Mouse (Mus musculus): ENCODE measurements around the gene Ndufb2. TPM values are rescaled to one million over a fixed set of nuclear protein-coding genes. Genes with fewer than 3 reads are reported as not detected.
A peak's percentile ranks its signal among the peaks of the same experiment; 100 is the strongest.

Gene Ndufb2
- polyA plus RNA-seq (2015; fragmentation: Nextera tagmentation; extraction: Ambion mirVana) = 599 and 674 TPM in 2 replicates

DNA sequence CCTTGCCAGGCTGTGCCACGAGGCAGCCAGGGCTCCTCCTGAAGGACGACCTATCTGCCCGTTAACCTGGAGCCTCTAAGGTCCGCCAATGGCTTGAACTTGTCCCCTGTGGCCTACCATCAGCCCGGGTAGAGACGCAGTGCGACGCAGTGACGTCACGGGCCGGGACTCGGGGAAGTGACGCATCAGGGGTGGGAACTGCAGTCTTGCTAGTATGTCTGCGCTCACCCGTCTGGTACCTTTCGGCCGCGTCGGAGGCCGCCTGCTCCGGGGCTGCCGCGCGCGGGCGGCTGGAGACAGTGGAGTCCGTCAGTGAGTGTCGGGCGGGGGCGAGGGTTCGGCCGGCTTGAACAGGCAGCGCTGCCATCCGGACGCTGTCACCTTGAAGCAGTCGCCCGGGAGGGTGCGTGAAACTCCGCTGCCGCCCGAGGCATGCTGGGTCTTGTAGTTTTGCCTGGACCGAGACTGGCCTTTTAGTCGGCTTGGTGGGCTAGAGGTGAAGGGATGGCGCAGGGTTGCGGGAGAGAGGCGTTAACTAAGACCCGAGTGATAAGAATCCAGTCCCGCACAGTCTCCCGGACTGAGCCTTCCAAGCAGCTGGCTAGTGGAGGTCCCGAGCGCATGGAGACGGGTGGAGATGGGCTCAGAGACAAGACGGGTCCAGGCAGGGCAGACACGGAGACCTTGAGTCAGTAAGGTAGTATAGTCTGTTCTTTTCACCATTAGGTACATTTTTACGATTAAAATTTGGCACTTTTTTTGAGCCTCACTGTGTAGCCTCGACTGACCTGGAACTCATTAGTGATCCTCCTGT lies at the start of gene Ndufb2:
TSS of gene Ndufb2 (plus strand) at position 174 of the 814 bp plus-strand sequence.
- peaks cover 55% of the 10 kb centered on the region for H3K36me3 ChIP-seq
- peak within 1 kb of the TSS; percentile 77 for H3K4me2 ChIP-seq
- H3K9me3 ChIP-seq = no peaks in the 10 kb centered on the region
- H3K4me3 ChIP-seq = peak within 1 kb of the TSS; percentile 65
- under 1% methylated on average over 55 of the region's 56 CpGs for WGBS
- H3K4me1 ChIP-seq = peaks cover 20% of the 10 kb centered on the region
- peak within 1 kb of the TSS; percentile 95 for H3K27ac ChIP-seq (replicated peaks)
- no peaks in the 10 kb centered on the region for H3K27me3 ChIP-seq (replicated peaks)
- ATAC-seq (ENCODE audit: extremely low read depth, insufficient number of reproducible peaks, low FRiP score, low TSS enrichment) = peak; percentile 96
- peak within 1 kb of the TSS; percentile 88 for H3K9ac ChIP-seq

DNA sequence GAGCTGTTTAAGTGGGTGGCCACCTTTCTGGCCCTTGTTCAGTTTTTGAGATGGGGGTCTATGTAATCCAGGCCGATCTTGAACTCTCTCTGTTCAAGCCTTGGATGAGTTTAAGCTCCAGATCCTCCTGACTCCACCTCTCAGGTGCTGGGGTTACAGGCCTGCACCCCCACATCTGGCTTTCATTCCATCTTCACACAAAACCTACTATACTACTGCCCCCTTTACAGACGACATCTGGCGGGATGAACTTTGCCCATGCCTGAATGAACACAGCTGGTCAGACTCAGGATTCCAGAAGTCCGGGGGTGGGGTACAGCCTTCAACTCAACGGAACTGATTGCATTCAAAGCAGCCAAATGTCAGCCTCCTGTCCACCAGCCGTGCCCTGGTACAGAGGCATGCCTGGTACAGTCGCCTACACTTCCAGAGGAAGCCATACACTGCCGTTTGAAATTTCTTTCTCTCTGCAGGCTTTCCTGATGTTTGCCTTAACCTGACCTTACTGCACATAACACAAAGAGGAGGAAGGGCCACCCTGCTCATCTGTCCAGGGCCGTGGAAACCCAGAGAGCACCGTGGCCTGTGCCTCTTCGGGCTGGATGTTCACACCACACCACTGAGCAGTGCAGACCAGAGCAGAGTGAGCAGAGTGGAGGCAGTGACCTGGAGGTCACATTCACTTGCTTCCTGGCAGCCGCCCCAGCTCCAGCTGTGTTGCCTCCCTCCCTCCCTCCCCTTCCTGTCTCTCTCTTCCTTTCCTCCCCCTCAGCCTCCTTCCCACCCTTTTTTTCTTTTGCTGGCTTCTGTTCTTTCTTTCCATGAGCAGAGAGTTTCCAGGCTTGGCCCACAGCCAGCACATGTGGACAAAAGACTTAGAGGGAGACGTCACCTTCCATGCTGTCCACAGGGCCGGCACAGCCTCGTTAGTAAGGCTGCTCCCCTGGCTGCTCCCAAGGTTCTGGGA lies 49.5 kb upstream of the Ndufb2 start:
- Histone ChIP-seq H3K9me3 (no peaks in the 10 kb centered on the region), H3K4me2 (peak overlapping the region; percentile 42), H3K4me1 (peaks cover 78% of the 10 kb centered on the region), H3K9ac (peak overlapping the region; percentile 69), H3K36me3 (no peaks in the 10 kb centered on the region), H3K4me3 (no peak overlapping the region), H3K27ac (replicated peaks) (peak overlapping the region; percentile 92), H3K27me3 (replicated peaks) (no peaks in the 10 kb centered on the region)
- 22% methylated on average over 15 of the region's 15 CpGs for WGBS
- ATAC-seq (ENCODE audit: extremely low read depth, insufficient number of reproducible peaks, low FRiP score, low TSS enrichment) = peak; percentile 74

DNA sequence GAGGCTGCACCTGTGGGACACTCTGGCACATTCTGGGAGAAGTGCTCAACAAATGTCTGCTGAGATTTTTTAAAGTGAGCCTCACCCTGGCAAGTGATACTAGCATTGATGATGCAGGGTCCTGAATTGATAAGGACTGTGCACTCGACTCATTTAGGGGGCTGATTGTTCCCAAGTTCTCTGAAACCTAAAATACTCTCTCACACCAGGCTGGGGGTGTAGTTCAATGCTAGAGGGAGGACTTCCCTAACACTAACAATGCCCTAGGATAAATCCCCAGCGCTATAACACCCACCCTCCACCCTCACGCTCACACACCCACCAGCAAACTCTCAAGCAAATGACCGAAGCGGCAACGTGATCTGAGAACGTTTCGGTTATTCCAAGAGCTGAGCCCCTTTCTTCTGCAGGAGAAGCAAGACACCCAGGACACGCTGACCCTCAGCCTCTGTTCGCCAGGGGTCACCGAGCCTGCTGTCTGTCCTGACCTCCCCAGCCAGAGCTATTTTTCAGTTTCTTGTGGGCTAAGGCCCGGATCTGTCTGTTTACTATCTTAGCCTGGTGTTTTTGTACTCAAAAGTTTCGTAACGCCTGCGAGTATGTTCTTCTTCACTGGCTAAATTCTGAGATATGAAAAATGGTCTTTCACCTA lies 48.5 kb upstream of the Ndufb2 start:
- Histone ChIP-seq H3K9ac (peak overlapping the region; percentile 69), H3K27ac (replicated peaks) (peak overlapping the region; percentile 92), H3K4me2 (peak overlapping the region; percentile 42; the same call in 1 of the 2 replicates), H3K9me3 (no peaks in the 10 kb centered on the region), H3K27me3 (replicated peaks) (no peaks in the 10 kb centered on the region), H3K4me3 (no peak overlapping the region), H3K36me3 (no peaks in the 10 kb centered on the region), H3K4me1 (peaks cover 68% of the 10 kb centered on the region)
- ATAC-seq (ENCODE audit: extremely low read depth, insufficient number of reproducible peaks, low FRiP score, low TSS enrichment) = no peak
- 53% methylated on average over 15 of the region's 15 CpGs for WGBS

DNA sequence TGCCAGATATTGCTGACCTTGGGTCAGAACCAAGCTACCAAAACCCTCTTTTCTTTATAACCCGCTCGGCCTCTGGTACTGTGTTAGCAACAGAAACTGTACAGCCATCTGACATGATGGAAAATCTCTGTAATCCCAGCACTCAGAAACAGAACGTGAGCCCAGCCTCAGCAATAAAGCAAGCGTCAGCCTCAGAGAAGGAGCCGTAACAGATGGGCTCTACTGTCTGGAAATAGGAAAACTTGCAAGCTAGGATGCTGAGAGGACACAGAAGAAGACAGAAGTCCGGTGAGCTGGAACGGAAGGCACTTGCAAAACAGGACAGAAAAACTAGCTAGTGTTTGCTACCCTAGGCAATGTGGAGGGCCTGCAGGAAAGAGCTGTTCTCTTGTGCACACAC lies 46.9 kb upstream of the Ndufb2 start:
- no peaks in the 10 kb centered on the region for H3K36me3 ChIP-seq
- no peak for ATAC-seq (ENCODE audit: extremely low read depth, insufficient number of reproducible peaks, low FRiP score, low TSS enrichment)
- no peaks in the 10 kb centered on the region for H3K9me3 ChIP-seq
- peak overlapping the region; percentile 92 for H3K27ac ChIP-seq (replicated peaks)
- peaks cover 52% of the 10 kb centered on the region for H3K4me1 ChIP-seq
- WGBS = 79% methylated on average over 7 of the region's 7 CpGs
- H3K4me2 ChIP-seq = no peak overlapping the region
- no peak overlapping the region for H3K9ac ChIP-seq
- H3K27me3 ChIP-seq (replicated peaks) = no peaks in the 10 kb centered on the region
- no peak overlapping the region for H3K4me3 ChIP-seq

DNA sequence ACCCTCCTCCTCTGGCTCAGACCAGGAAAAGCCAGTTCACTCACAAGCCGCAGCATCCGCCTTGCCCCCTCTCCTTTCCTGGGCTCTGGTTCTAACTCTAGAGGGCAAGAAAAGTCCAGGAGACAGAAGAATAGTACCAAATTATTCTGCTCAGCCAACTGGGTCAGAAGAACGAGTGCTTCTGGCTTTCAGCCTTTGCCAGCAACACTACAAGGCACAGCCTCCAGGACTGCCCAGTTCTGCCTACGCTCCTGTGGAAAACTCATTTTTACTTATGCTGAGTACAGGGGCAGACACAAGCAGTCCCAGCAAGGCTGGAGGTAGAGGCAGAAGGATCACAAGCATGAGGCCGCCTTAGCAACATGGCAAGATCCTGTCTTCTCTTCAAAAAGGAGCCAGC lies 44.3 kb upstream of the Ndufb2 start:
- no peak overlapping the region for H3K9ac ChIP-seq
- H3K27ac ChIP-seq (replicated peaks) = no peak overlapping the region
- H3K9me3 ChIP-seq = no peaks in the 10 kb centered on the region
- H3K36me3 ChIP-seq = peaks cover 7% of the 10 kb centered on the region; the same call in 1 of the 2 replicates
- ATAC-seq (ENCODE audit: extremely low read depth, insufficient number of reproducible peaks, low FRiP score, low TSS enrichment) = no peak
- H3K4me2 ChIP-seq = no peak overlapping the region
- WGBS = 85% methylated on average over 5 of the region's 5 CpGs
- no peak overlapping the region for H3K4me3 ChIP-seq
- H3K27me3 ChIP-seq (replicated peaks) = no peaks in the 10 kb centered on the region
- H3K4me1 ChIP-seq = peaks cover 44% of the 10 kb centered on the region

DNA sequence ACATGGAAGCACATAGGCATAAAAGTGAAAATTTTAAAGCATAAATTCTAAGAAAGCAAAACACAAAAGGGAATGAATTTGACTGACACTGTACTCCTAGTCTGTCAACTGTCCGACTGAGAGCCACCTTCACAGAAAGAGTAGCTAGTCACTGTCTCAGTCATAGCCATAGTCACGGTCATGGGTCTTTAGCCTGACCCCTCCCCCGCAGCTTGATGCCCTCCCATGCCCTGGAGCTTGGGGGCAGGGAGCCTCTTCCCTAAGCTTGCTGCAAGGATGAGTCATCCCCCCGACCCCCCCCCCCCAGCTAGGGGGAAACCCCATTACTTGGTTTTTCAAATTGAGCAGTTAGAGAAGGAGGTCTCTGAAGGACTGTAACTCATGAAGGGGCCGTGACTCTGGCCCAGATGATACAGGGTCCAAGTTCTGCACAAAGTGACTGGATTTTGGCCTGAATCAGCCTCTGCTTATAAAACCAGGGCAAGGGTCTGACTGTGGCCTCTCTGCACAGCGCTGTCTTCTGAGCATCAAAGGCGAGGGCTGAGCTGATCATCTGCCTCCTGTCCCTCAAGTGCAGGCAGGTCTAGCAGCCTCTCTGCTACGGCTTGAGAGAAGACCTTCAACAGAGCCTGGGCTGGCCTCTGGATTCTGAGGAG lies 40.3 kb upstream of the Ndufb2 start:
- WGBS = 49% methylated on average over 8 of the region's 8 CpGs
- no peak for ATAC-seq (ENCODE audit: extremely low read depth, insufficient number of reproducible peaks, low FRiP score, low TSS enrichment)
- H3K27ac ChIP-seq (replicated peaks) = peak overlapping the region; percentile 29; the same call in 1 of the 2 replicates
- no peaks in the 10 kb centered on the region for H3K27me3 ChIP-seq (replicated peaks)
- H3K4me1 ChIP-seq = peaks cover 43% of the 10 kb centered on the region
- H3K9ac ChIP-seq = peak overlapping the region; percentile 2; the same call in 1 of the 2 replicates
- no peak overlapping the region for H3K4me3 ChIP-seq
- H3K9me3 ChIP-seq = no peaks in the 10 kb centered on the region
- H3K36me3 ChIP-seq = peaks cover 14% of the 10 kb centered on the region; the same call in 1 of the 2 replicates
- no peak overlapping the region for H3K4me2 ChIP-seq

DNA sequence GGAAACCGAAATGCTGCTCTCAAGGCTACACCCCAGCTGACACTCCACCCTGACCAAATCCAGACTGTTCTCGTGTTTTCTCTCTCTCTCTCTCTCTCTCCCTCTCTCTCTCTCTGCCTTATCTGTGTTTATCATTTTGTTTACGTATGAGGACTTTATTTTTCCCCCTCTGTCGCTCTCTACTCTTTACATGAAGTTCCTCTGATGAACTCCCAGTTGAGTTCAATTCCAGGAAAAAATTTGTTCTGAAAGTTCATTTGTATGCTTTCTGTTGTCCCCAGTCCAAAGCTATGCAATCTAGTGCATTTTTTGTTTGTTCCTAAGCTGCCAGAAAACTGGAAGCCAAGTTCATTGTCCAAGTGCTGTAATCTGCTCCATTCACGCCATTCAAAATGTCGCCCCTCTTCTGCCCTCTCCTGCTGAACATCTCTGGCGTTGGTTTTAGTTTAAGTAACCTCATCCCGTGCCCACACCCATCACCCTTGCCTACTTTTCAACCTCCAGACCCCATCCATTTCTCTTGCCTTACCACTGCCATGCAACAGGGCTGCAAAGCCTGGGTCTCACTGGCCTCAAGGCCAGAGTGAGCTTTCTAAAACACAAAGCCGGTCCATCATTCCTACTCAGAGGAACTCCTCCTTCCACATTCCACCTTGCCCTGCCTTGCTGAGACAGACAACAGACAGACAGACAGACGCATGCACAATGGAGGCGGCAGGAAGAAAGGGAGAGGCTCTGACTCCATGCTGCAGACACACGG lies 37.3 kb upstream of the Ndufb2 start:
- Histone ChIP-seq H3K4me1 (peaks cover 55% of the 10 kb centered on the region), H3K36me3 (peaks cover 14% of the 10 kb centered on the region; the same call in 1 of the 2 replicates), H3K9me3 (no peaks in the 10 kb centered on the region), H3K4me2 (peak overlapping the region; percentile 74), H3K4me3 (peak overlapping the region; percentile 85), H3K27ac (replicated peaks) (peak overlapping the region; percentile 43), H3K27me3 (replicated peaks) (no peaks in the 10 kb centered on the region), H3K9ac (peak overlapping the region; percentile 41)
- WGBS = 52% methylated on average over 12 of the region's 12 CpGs
- no peak for ATAC-seq (ENCODE audit: extremely low read depth, insufficient number of reproducible peaks, low FRiP score, low TSS enrichment)

DNA sequence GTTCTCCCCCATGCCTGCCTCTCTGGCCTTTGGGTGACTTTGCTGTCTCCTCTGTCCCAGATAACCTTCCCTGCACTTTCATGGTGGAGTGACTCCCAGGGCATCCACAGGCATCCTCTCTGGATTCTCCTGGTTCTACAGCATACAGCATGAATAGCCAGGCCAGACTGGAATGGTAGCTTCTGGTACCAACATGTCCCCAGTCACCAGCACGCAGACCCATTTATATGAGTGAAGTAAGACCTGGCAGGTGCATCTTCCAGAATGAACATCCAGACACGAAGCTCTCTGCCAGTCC lies 36.8 kb upstream of the Ndufb2 start:
- peak overlapping the region; percentile 43 for H3K27ac ChIP-seq (replicated peaks)

DNA sequence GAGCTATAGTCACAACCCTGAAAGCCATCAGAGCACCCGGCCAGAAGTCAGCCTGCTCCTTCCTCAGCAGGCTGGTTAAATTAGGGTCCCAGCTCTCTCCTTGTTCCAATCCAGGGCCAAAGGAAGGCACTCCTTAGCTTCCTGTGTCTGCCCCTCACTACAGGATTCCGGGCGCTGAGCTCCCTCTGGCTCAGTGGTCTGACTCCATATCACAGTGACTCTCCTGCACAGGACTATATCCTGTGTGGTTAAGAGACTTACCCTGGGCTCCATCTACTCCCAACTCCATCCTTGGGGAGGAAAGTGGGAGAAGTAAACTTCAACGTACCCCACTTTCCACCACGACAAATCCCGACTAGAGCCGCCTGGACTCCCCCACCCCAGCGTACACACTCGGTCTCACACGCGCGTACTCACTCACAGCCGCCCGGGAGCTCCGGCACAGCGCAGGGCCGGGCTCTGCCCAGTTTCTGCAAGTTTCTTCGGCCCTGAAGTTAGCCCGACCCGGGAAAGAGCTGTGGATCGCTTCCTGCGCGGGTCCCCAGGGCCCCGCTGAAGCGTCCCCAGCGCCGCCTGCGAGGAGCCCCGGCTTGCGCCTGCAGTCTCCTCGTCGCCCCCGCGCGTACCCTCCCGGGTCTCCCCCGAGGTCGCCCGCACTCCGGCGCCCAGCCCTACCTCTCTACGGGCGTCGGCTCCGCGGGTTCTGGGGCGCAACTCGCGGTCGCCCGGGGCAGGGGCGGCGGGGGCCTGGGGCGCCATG lies 35.3 kb upstream of the Ndufb2 start:
- Histone ChIP-seq H3K4me1 (peaks cover 52% of the 10 kb centered on the region), H3K36me3 (peaks cover 7% of the 10 kb centered on the region; the same call in 1 of the 2 replicates), H3K4me3 (peak overlapping the region; percentile 85), H3K4me2 (peak overlapping the region; percentile 74), H3K27me3 (replicated peaks) (no peaks in the 10 kb centered on the region), H3K27ac (replicated peaks) (peak overlapping the region; percentile 92), H3K9ac (peak overlapping the region; percentile 95), H3K9me3 (no peaks in the 10 kb centered on the region)
- WGBS = under 1% methylated on average over 52 of the region's 54 CpGs
- ATAC-seq (ENCODE audit: extremely low read depth, insufficient number of reproducible peaks, low FRiP score, low TSS enrichment) = peak; percentile 53

More for the DNA sequence above, 36.8 kb upstream of the Ndufb2 start:
- Histone ChIP-seq H3K9ac (peak overlapping the region; percentile 41), H3K4me1 (peaks cover 55% of the 10 kb centered on the region), H3K9me3 (no peaks in the 10 kb centered on the region), H3K4me2 (peak overlapping the region; percentile 74), H3K4me3 (peak overlapping the region; percentile 85), H3K27me3 (replicated peaks) (no peaks in the 10 kb centered on the region), H3K36me3 (peaks cover 14% of the 10 kb centered on the region; the same call in 1 of the 2 replicates)
- ATAC-seq (ENCODE audit: extremely low read depth, insufficient number of reproducible peaks, low FRiP score, low TSS enrichment) = no peak
- 70% methylated on average over 2 of the region's 2 CpGs for WGBS

All from heart, embryonic 13.5 days (tissue).